Mouse (Mus musculus) hindbrain, postnatal 0 days (tissue): ENCODE measurements at regions not wholly inside any gene's neighbourhood (a gene's known extent, or its start where the extent isn't known, plus 50 kb on each side); places are given as distances from the start of the nearest gene placed in this dataset.

Source experiments
- ATAC-seq: fragments of 200-750 bp; cut with Nextera tagmentation; 2 replicates; pipeline ENCODE4 v1.8.0; 2017; ENCODE audit warnings: mild to moderate bottlenecking, moderate TSS enrichment, moderate library complexity
- DNase-seq: peaks from one replicate; pipeline ENCODE4 v3.0.0-alpha.2; 2015; ENCODE audit warnings: low spot score
- H3K27ac ChIP-seq: fragments of 300-500 bp; sonication (generic); 2 replicates; pipeline ENCODE4 v1.5.1; 2014; ENCODE audit warnings: mild to moderate bottlenecking
- H3K27me3 ChIP-seq: fragments of 300-500 bp; sonication (generic); 2 replicates; pipeline ENCODE4 v1.6.1; 2014; ENCODE audit warnings: low read length, mixed read lengths; ENCODE audit not compliant: insufficient read depth
- H3K36me3 ChIP-seq: fragments of 300-500 bp; sonication (generic); 2 replicates; pipeline ENCODE4 v1.6.1; 2014; ENCODE audit warnings: low read length, mixed read lengths; ENCODE audit not compliant: insufficient read depth
- H3K4me1 ChIP-seq: fragments of 300-500 bp; sonication (generic); 2 replicates; pipeline ENCODE4 v1.6.1; 2014; ENCODE audit warnings: antibody characterized with exemption, low read length, mixed read lengths; ENCODE audit not compliant: insufficient read depth
- H3K4me2 ChIP-seq: fragments of 300-500 bp; sonication (generic); 2 replicates; pipeline ENCODE4 v1.6.1; 2014; ENCODE audit warnings: low read depth, mild to moderate bottlenecking, low read length, moderate library complexity, mixed read lengths
- H3K4me3 ChIP-seq: fragments of 300-500 bp; sonication (generic); 2 replicates; pipeline ENCODE4 v1.5.1; 2014; ENCODE audit warnings: low read length
- H3K9ac ChIP-seq: fragments of 300-500 bp; sonication (generic); replicated peaks from 2 replicates; pipeline ENCODE4 v1.6.1; 2014; ENCODE audit warnings: mild to moderate bottlenecking, low read length, moderate library complexity, mixed read lengths
- H3K9me3 ChIP-seq: fragments of 300-500 bp; sonication (generic); 2 replicates; pipeline ENCODE4 v1.6.1; 2016; ENCODE audit warnings: low read length, mixed read lengths
- CTCF ChIP-seq: IDR thresholded peaks from 2 replicates; pipeline ENCODE4 v1.5.1; 2016; ENCODE audit warnings: antibody characterized with exemption, control low read depth, low read depth
- WGBS: fragments of 180-500 bp; shearing (Covaris S2); extraction: QIAGEN DNeasy Blood & Tissue Kit; methylation state at CpG from one replicate; pipeline ENCODE4 v1.1.7; 2014; 5-methylcytosine and 5-hydroxymethylcytosine counted together

- 30% methylated on average over 8 of the region's 8 CpGs for WGBS
- TF ChIP-seq CTCF: no peak
- DNase-seq: no peak
Observed at GRCm38 (mm10) chr9:24878384-24879174, 104.5 kb upstream of the Tbx20 start.

GRCm38 (mm10) chr9:24879662-24880061 lies 105.6 kb upstream of the Tbx20 start:
- Histone ChIP-seq H3K9ac (no peak overlapping the region), H3K4me1 (no peaks in the 10 kb centered on the region), H3K27me3 (no peaks in the 10 kb centered on the region), H3K9me3 (no peaks in the 10 kb centered on the region), H3K4me2 (no peak overlapping the region), H3K27ac (no peak overlapping the region), H3K36me3 (no peaks in the 10 kb centered on the region), H3K4me3 (no peak overlapping the region)
- no peak for DNase-seq
- WGBS: 73% methylated on average over 1 of the region's 1 CpGs
- TF ChIP-seq CTCF: no peak
- ATAC-seq: no peak

More at GRCm38 (mm10) chr9:24878384-24879174, 104.5 kb upstream of the Tbx20 start:
- H3K36me3 ChIP-seq: no peaks in the 10 kb centered on the region
- no peaks in the 10 kb centered on the region for H3K4me1 ChIP-seq
- H3K27ac ChIP-seq: no peak overlapping the region
- no peak overlapping the region for H3K4me3 ChIP-seq
- ATAC-seq: no peak
- H3K9ac ChIP-seq: no peak overlapping the region
- H3K4me2 ChIP-seq: no peak overlapping the region
- no peaks in the 10 kb centered on the region for H3K27me3 ChIP-seq
- H3K9me3 ChIP-seq: no peaks in the 10 kb centered on the region

- DNase-seq: peak; percentile 35
- no peaks in the 10 kb centered on the region for H3K4me1 ChIP-seq
- 22% methylated on average over 3 of the region's 3 CpGs for WGBS
Observed at GRCm38 (mm10) chr9:24884011-24884410, 109.9 kb upstream of the Tbx20 start.

GRCm38 (mm10) chr9:24888282-24888681 lies 114.2 kb upstream of the Tbx20 start:
- H3K27ac ChIP-seq: no peak overlapping the region
- no peak overlapping the region for H3K9ac ChIP-seq
- no peaks in the 10 kb centered on the region for H3K36me3 ChIP-seq
- H3K4me3 ChIP-seq: no peak overlapping the region
- DNase-seq (no peak), ATAC-seq (no peak)
- WGBS: 83% methylated on average over 9 of the region's 9 CpGs
- H3K4me1 ChIP-seq: no peaks in the 10 kb centered on the region
- no peaks in the 10 kb centered on the region for H3K9me3 ChIP-seq
- H3K4me2 ChIP-seq: no peak overlapping the region
- no peaks in the 10 kb centered on the region for H3K27me3 ChIP-seq
- TF ChIP-seq CTCF: no peak

More at GRCm38 (mm10) chr9:24884011-24884410, 109.9 kb upstream of the Tbx20 start:
- Histone ChIP-seq H3K36me3 (no peaks in the 10 kb centered on the region), H3K9ac (no peak overlapping the region), H3K4me3 (no peak overlapping the region), H3K27ac (no peak overlapping the region), H3K4me2 (no peak overlapping the region), H3K9me3 (no peaks in the 10 kb centered on the region), H3K27me3 (no peaks in the 10 kb centered on the region)
- no peak for ATAC-seq
- TF ChIP-seq CTCF: no peak

- no peaks in the 10 kb centered on the region for H3K9me3 ChIP-seq
- no peaks in the 10 kb centered on the region for H3K36me3 ChIP-seq
- no peak for ATAC-seq
- WGBS: 88% methylated on average over 13 of the region's 13 CpGs
- H3K27ac ChIP-seq: no peak overlapping the region
- DNase-seq: no peak
- H3K9ac ChIP-seq: no peak overlapping the region
- no peaks in the 10 kb centered on the region for H3K27me3 ChIP-seq
- no peak overlapping the region for H3K4me3 ChIP-seq
- H3K4me2 ChIP-seq: no peak overlapping the region
- TF ChIP-seq CTCF: no peak
- no peaks in the 10 kb centered on the region for H3K4me1 ChIP-seq
Observed at GRCm38 (mm10) chr9:24896498-24897261, 122.6 kb upstream of the Tbx20 start.

GRCm38 (mm10) chr9:24899206-24899928 lies 125.3 kb upstream of the Tbx20 start:
- Histone ChIP-seq H3K27me3 (no peaks in the 10 kb centered on the region), H3K27ac (no peak overlapping the region), H3K4me1 (no peaks in the 10 kb centered on the region), H3K4me3 (no peak overlapping the region), H3K4me2 (no peak overlapping the region), H3K9me3 (no peaks in the 10 kb centered on the region), H3K36me3 (no peaks in the 10 kb centered on the region), H3K9ac (no peak overlapping the region)
- 85% methylated on average over 7 of the region's 7 CpGs for WGBS
- no peak for ATAC-seq
- DNase-seq: no peak
- no peak for TF ChIP-seq CTCF
